Mouse (Mus musculus): ENCODE data around the gene Plxna2.

GRCm38 (mm10) chr1:194745177-194745934, 127.3 kb downstream of the Plxna2 start:
- TF ChIP-seq CTCF (IDR thresholded peaks at IDR 0.05; ENCODE audit: extremely low read depth, insufficient read depth, low read length) (no peak), POLR2A (IDR thresholded peaks at IDR 0.05; ENCODE audit: extremely low read depth, insufficient read depth, low read length) (no peak)

All from cortical plate, adult 2 months (tissue).